Mouse (Mus musculus): Measurements from ENCODE around the gene Kcng4. TPM values are rescaled to one million over a fixed set of nuclear protein-coding genes. Genes with fewer than 3 reads are reported as not detected.

Gene Kcng4
- polyA plus RNA-seq, 1 experiment from 2014 or later = 0.08 TPM

GRCm38 (mm10) chr8:119637381-119637780 lies 1.9 kb upstream of the Kcng4 start:
- no peaks in the 10 kb centered on the region for H3K9me3 ChIP-seq (ENCODE audit: low read length)
- DNase-seq (ENCODE audit: low spot score) (no peak), ATAC-seq (no peak)
- no peaks in the 10 kb centered on the region for H3K27me3 ChIP-seq (replicated peaks; ENCODE audit: insufficient read depth, low read length)
- WGBS = 85% methylated on average over 4 of the region's 4 CpGs
- H3K4me1 ChIP-seq (ENCODE audit: insufficient read depth, low read depth, low read length) = no peaks in the 10 kb centered on the region
- H3K4me3 ChIP-seq (ENCODE audit: low read depth, low read length) = no peak overlapping the region
- no peak overlapping the region for H3K4me2 ChIP-seq (replicated peaks; ENCODE audit: low read depth, low read length)
- no peak overlapping the region for H3K27ac ChIP-seq (ENCODE audit: low read length)
- H3K36me3 ChIP-seq (ENCODE audit: insufficient read depth, low read length) = no peaks in the 10 kb centered on the region
- TF ChIP-seq CTCF (IDR thresholded peaks at IDR 0.05) = no peak
- no peak for TF ChIP-seq EP300 (IDR thresholded peaks at IDR 0.05)
- H3K9ac ChIP-seq (replicated peaks; ENCODE audit: low read depth) = no peak overlapping the region

GRCm38 (mm10) chr8:119636766-119637165 lies 1.3 kb upstream of the Kcng4 start:
- TF ChIP-seq EP300 (IDR thresholded peaks at IDR 0.05) = no peak
- DNase-seq (ENCODE audit: low spot score) = no peak
- H3K27me3 ChIP-seq (replicated peaks; ENCODE audit: insufficient read depth, low read length) = no peaks in the 10 kb centered on the region

DNA sequence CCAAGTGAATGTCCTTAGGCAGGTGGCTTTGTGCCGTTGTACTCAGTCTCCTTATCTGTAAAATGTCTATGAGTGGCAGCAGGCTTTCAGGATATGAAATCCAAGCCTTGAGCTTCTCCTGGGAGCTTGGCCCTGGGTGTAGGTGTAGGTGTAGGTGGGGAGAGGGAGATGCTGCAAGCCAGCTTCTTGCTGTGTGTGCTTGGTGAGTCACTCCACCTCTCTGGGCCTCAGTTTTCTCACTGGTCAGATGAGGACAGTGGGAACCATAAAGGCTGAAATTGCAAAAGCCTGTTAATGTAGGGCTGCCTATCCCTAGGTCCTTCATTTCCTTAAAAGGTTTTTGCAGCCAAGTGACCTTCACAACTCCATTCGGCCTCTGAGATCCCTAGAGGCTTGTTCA lies 478 bp upstream of the Kcng4 start:
- Histone ChIP-seq H3K36me3 (ENCODE audit: insufficient read depth, low read length) (no peaks in the 10 kb centered on the region), H3K27me3 (replicated peaks; ENCODE audit: insufficient read depth, low read length) (no peaks in the 10 kb centered on the region), H3K27ac (ENCODE audit: low read length) (no peak overlapping the region), H3K9ac (replicated peaks; ENCODE audit: low read depth) (no peak overlapping the region), H3K9me3 (ENCODE audit: low read length) (no peaks in the 10 kb centered on the region), H3K4me2 (replicated peaks; ENCODE audit: low read depth, low read length) (no peak overlapping the region), H3K4me1 (ENCODE audit: insufficient read depth, low read depth, low read length) (no peaks in the 10 kb centered on the region), H3K4me3 (ENCODE audit: low read depth, low read length) (no peak overlapping the region)
- ATAC-seq (no peak), DNase-seq (ENCODE audit: low spot score) (no peak)
- TF ChIP-seq CTCF (IDR thresholded peaks at IDR 0.05) (no peak), EP300 (IDR thresholded peaks at IDR 0.05) (no peak)
- 44% methylated on average over 2 of the region's 2 CpGs for WGBS

More at GRCm38 (mm10) chr8:119636766-119637165, 1.3 kb upstream of the Kcng4 start:
- H3K9me3 ChIP-seq (ENCODE audit: low read length) = no peaks in the 10 kb centered on the region
- no peak overlapping the region for H3K27ac ChIP-seq (ENCODE audit: low read length)
- 51% methylated on average over 7 of the region's 7 CpGs for WGBS
- H3K4me2 ChIP-seq (replicated peaks; ENCODE audit: low read depth, low read length) = no peak overlapping the region
- no peak overlapping the region for H3K9ac ChIP-seq (replicated peaks; ENCODE audit: low read depth)
- ATAC-seq = no peak
- no peaks in the 10 kb centered on the region for H3K4me1 ChIP-seq (ENCODE audit: insufficient read depth, low read depth, low read length)
- H3K4me3 ChIP-seq (ENCODE audit: low read depth, low read length) = no peak overlapping the region
- H3K36me3 ChIP-seq (ENCODE audit: insufficient read depth, low read length) = no peaks in the 10 kb centered on the region

GRCm38 (mm10) chr8:119634616-119635336 lies 704 bp downstream of the Kcng4 start:
- WGBS = 20% methylated on average over 14 of the region's 14 CpGs
- DNase-seq (ENCODE audit: low spot score) (no peak), ATAC-seq (no peak; the same call in 1 of the 2 replicates)
- no peaks in the 10 kb centered on the region for H3K36me3 ChIP-seq (ENCODE audit: insufficient read depth, low read length)
- no peaks in the 10 kb centered on the region for H3K27me3 ChIP-seq (replicated peaks; ENCODE audit: insufficient read depth, low read length)
- no peaks in the 10 kb centered on the region for H3K9me3 ChIP-seq (ENCODE audit: low read length)
- TF ChIP-seq CTCF (IDR thresholded peaks at IDR 0.05) = no peak
- TF ChIP-seq EP300 (IDR thresholded peaks at IDR 0.05) = no peak
- 0 out of 2 replicates have a peak overlapping the region, but pooled peaks have one; percentile 15 for H3K4me2 ChIP-seq (replicated peaks; ENCODE audit: low read depth, low read length)
- H3K9ac ChIP-seq (replicated peaks; ENCODE audit: low read depth) = no peak overlapping the region
- H3K4me1 ChIP-seq (ENCODE audit: insufficient read depth, low read depth, low read length) = no peaks in the 10 kb centered on the region
- H3K4me3 ChIP-seq (ENCODE audit: low read depth, low read length) = no peak overlapping the region
- no peak overlapping the region for H3K27ac ChIP-seq (ENCODE audit: low read length)

GRCm38 (mm10) chr8:119632909-119633308 lies 2.6 kb downstream of the Kcng4 start:
- H3K9me3 ChIP-seq (ENCODE audit: low read length) = no peaks in the 10 kb centered on the region
- H3K27me3 ChIP-seq (replicated peaks; ENCODE audit: insufficient read depth, low read length) = no peaks in the 10 kb centered on the region
- no peak overlapping the region for H3K4me2 ChIP-seq (replicated peaks; ENCODE audit: low read depth, low read length)
- H3K36me3 ChIP-seq (ENCODE audit: insufficient read depth, low read length) = no peaks in the 10 kb centered on the region
- no peak overlapping the region for H3K9ac ChIP-seq (replicated peaks; ENCODE audit: low read depth)
- no peak for ATAC-seq
- H3K4me1 ChIP-seq (ENCODE audit: insufficient read depth, low read depth, low read length) = no peaks in the 10 kb centered on the region
- TF ChIP-seq EP300 (IDR thresholded peaks at IDR 0.05) (no peak), CTCF (IDR thresholded peaks at IDR 0.05) (no peak)
- H3K4me3 ChIP-seq (ENCODE audit: low read depth, low read length) = no peak overlapping the region
- WGBS = 50% methylated on average over 29 of the region's 29 CpGs
- no peak for DNase-seq (ENCODE audit: low spot score)
- no peak overlapping the region for H3K27ac ChIP-seq (ENCODE audit: low read length)

DNA sequence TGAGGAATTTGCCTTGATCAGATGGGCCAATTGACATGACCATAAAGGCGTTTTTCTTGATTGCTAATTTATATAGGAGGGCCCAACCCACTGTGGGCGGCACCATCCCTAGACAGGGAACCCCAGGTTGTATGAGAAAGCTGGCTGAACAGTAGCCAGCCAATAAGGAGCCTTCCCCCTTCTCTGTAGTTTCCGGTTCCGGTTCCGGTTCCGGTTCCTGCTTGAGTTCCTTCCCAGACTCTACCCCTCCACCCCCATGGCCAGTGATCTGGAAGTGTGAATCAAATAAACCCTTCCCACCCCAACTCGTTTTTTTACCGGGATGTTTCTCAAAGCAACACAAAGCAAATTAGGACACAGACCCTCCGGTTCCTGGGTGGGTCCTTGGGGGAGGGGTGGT lies 3.2 kb downstream of the Kcng4 start:
- no peaks in the 10 kb centered on the region for H3K36me3 ChIP-seq (ENCODE audit: insufficient read depth, low read length)
- no peak overlapping the region for H3K4me3 ChIP-seq (ENCODE audit: low read depth, low read length)
- H3K4me2 ChIP-seq (replicated peaks; ENCODE audit: low read depth, low read length) = no peak overlapping the region
- WGBS = 83% methylated on average over 9 of the region's 9 CpGs
- no peak for ATAC-seq
- no peak for DNase-seq (ENCODE audit: low spot score)
- no peak overlapping the region for H3K9ac ChIP-seq (replicated peaks; ENCODE audit: low read depth)
- H3K27ac ChIP-seq (ENCODE audit: low read length) = no peak overlapping the region
- H3K27me3 ChIP-seq (replicated peaks; ENCODE audit: insufficient read depth, low read length) = no peaks in the 10 kb centered on the region
- TF ChIP-seq CTCF (IDR thresholded peaks at IDR 0.05) (no peak), EP300 (IDR thresholded peaks at IDR 0.05) (no peak)
- no peaks in the 10 kb centered on the region for H3K9me3 ChIP-seq (ENCODE audit: low read length)
- no peaks in the 10 kb centered on the region for H3K4me1 ChIP-seq (ENCODE audit: insufficient read depth, low read depth, low read length)
